Mouse (Mus musculus) embryo, embryonic 11.5 days (tissue): ENCODE data around the gene Fbxo47.

Source experiments
- DNase-seq: peaks from one replicate; pipeline ENCODE4 v3.0.0-alpha.2; 2012; ENCODE audit warnings: low read depth, low spot score

Fbxo47 gene

DNA sequence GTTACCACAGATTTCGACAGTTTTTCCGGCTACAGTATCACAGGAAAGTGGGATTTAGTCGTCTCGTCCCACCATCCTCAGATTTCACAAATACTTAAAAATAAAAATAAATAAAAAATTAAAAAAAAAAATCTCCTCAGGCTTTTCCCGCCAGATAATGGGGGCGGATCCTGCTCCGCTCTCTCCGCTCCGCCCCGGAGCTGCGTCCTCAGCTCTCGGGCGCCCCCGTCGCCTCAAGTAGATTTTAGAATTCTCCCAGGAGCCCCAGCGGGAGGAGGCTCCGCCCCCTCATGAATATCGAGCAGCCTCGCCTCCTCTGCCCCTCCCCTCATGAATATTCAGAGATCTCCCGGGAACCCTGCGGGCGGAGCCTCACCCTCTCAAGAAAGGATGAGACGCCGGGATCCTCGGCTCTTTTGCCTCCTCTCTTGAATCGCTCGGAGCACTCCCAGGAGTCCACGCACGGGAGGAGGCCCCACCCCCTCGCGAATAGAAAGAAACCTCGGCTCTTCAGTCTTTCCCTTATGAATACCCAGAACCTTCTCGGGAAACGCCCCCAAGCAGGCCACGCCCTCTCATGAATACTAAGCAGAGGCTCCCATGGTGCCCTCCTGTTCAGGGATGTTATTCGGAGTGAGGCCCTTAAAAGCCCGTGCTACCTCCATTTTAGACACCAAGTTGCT, at the start of gene Fbxo47:
Gene Fbxo47 (minus strand): TSS at position 237 of the 683 bp plus-strand sequence.
- DNase-seq: peak; percentile 98

DNA sequence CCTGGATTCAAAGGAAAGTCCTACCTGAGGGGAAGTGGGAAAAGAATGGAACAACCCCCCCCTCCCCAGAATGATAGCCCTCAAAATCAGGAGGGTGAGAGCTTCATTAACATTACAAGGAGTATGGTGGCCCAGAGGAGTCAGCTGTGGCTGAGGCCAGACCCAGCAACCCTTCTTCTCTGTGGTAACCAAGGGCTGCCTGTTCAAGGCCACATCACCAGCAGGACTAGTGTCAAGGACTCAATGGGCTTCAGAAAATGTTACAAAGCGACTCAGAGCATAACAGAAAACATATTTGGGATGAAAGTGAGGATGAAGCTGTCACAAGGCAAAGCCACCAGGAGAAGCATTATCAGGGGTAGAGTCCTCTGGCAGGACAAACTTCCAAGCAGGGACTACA, 49.6 kb upstream of the Fbxo47 start:
- DNase-seq: no peak

DNA sequence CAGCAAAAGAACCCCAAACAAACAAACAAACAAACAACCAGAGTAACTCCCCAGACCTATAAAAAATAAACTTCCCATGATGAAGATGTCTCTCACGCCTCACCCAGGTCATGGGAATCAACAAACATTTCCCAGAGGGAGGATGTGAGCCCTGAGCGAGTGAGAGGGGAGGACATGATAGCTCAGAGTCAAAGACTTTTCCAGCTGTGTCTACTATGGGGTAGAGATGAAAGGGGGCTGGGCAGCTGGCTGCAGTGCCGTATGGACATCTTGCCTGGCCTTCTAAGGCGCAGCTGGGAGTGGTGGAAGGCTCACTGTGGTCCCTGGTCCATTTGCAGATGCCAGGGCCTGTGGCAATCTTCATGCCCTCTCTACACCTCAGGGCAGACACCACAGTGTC, 45.0 kb upstream of the Fbxo47 start:
- DNase-seq: no peak

DNA sequence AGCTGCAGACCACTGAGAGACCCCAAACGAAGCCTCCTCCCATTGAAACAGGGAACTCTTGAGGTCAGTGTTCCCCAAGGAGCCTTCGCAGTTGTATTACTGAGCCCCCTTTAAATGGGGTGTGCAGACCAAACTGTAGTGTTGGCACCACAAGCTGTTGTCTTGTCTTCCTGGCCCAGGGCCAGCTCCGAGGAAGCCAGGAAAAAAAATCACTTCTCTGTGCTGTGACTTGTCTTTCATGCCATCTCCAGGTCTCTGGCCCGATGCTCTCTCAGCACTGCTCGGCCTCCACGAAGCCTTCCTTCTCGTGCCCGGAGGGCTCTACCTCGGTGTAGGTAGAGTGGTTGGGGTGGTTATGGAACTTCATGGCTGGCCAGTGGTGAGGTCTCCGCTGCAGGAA, 40.3 kb upstream of the Fbxo47 start:
- DNase-seq: no peak

DNA sequence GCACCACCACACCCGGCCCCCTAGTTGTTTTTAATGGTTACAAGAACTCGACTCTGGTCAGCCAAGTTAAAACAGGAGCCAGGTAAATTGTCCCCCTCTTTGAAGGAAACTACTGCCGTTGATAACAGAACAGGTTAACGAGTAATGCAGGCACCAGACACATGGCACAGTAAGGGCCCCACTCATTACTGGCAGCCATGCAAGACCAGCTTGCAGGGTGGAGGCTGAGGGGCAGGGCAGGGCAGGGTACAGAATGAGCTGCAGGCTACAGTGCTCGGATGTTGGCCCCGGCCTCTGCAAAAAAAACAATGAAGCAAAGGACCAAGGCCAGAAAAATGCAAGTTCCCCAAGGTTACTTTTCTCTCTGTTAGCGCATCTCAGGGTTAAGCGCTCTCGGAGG, 39.7 kb upstream of the Fbxo47 start:
- no peak for DNase-seq

DNA sequence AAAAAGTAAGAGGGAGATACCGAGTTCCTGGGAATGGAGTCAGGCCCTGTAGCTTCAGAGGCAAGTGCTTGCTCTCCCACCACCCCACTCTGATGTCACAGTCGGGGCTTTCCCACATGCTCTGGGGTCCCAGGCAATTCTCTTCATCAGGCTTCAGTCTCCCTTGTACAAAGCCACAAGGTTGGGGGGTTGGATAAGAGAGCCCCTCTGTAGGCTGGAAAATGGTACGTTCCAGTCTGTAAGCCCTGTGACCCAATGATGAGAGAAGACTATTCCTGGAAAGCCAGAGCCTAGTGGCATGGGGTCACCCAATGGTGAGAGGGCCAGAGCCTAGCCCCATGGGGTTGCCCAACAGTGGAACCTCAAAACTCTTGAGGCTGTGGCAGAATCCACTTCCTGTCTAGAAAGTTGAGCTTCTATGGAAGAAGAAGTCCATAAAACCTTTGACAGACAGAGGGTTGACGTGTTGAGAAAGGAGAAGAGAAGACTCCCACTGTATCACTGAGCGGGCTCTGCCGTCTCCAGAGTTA, 32.1 kb upstream of the Fbxo47 start:
- DNase-seq: no peak

DNA sequence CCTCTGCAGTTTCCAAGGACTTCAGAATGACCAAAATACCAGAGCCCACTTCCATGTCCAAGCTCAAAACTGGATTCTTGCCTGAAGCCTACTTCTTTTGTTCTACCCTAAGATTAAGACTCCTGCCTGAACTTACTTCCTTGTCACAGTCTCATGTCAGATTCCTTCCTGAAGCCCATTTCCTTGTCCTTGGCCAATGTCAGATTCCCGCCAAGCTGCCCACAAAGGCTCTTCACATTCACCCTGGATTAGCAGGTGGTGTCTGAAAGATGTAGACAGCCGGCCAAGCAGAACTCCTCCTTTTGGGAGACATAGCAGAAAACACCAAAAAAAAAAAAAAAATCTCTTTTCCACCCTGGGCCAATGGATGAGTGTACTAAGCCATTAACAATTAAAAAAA, 31.5 kb upstream of the Fbxo47 start:
- no peak for DNase-seq

DNA sequence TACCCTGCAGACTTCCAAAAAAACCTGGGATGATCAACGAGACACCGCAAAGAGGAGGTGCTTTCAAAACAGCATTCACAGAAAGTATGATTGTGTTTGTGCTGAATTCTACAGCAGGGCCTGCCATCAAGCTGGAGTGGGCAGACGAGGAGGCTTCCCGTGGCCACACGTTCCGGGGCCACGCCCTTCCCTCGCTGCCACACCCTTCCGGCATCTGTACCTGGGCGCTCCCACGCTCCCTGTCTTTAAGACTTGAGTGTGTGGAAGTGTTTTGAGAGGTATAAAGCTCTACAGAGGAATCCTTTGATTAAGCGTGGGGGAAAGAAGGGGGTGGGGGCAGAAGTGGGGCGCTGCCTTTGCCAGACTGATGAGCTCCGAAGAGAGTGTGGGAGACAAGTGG, 29.2 kb upstream of the Fbxo47 start:
- no peak for DNase-seq

DNA sequence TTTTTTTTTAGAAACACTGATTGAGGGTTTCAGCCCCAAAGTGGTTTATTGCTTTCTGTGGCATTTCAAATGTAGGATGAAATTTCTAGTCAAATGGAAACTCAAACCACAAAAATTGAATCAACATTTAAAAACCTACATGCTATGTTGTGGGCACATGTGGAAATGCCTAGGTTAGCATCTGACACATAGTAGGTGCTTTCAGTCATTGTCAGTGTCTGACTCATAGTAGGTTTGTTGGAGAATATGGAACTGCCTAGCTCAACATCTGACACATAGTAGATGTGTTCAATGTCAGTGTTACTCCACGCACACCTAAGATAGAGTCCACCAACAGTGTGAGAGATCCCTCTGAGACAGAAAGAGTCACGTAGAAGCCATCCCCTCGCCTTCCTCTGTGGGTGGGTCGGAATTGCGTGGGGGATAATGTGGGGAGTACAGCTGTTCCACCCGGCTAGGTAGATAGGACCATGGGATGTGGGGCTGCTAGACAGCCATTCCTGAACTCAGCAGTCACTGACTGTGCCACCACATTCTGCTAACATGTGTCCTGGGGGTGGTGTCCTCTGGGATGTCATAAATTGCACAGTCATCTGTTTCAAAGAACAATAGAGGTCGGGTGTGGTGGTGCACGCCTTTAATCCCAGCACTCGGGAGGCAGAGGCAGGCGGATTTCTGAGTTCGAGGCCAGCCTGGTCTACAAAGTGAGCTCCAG, 24.8 kb upstream of the Fbxo47 start:
- no peak for DNase-seq

DNA sequence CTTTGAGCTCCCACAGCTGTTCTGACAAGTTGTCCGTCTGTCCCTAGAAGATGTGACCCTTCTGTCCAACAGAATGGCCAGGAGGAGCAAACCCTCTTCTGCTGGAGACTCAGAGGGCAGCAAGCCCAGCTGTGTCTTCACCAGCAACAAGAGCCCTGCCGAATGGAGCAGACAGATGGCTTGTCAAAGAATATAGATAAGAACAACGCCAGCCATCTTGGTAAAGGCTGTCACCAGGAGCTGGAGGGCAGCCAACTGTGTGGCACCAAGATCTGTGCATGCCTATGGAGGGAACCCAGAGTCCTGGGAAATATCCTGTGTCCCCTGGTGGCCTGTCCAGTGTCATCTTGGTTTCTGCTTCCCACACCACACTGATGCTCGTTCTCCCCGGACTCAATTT, 24.0 kb upstream of the Fbxo47 start:
- DNase-seq: no peak

DNA sequence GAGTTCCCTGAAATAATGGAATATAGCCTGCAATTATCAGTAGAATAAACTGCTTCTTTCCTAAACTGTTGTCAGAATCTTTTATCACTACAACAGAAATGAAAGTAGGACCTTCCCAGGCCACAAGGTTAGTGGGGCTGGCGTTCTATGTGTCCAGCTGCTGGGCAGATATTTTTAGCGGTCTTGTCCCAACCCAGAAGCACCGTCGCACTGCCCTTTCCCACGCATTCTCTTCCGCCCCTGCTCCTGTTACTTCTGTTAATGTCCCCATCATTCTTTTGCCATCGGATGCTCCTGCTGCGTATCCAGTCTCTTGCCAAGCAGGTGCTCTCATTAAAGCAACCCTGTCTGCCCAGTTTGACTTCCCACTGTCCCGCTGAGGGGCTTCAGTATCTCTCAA, 23.0 kb upstream of the Fbxo47 start:
- no peak for DNase-seq

DNA sequence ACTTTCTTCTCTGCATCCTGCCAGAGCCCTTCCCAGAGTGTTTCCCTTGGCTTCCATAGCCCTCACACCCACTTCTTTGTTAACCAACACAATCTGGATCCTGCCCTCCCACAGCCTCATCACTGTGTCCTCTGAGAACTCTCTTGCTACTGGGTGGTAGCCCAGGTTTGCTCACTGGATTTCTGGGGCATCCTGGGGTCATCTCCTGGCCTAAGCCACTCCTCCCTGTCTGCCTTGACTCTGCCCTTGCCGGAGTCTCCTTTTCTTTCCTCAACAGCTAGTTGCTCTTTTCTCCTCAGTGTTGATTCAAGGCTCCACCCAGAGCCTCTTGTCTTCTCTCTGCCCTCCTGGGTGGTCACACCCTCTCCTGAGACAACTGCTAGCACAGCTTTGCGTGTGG, 22.0 kb upstream of the Fbxo47 start:
- DNase-seq: no peak

DNA sequence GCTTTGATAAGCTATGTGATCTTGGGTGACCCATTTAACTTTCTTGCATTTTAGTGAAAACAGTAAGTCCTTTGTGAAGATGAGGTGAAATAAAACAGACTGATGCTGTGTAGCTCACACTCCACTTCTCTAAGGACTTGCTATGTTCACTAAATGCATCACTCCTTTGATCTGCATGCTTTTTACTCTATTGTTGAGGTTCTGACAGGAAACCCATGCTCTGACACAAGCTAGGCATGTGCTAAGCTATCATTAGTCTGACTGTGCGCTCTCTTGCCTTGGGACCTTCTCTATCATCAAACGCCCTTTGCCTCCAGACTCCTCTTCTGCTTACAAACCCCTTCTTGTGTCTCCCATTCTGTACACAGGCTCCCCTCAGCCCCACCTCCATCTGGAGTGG, 21.6 kb upstream of the Fbxo47 start:
- DNase-seq: no peak

DNA sequence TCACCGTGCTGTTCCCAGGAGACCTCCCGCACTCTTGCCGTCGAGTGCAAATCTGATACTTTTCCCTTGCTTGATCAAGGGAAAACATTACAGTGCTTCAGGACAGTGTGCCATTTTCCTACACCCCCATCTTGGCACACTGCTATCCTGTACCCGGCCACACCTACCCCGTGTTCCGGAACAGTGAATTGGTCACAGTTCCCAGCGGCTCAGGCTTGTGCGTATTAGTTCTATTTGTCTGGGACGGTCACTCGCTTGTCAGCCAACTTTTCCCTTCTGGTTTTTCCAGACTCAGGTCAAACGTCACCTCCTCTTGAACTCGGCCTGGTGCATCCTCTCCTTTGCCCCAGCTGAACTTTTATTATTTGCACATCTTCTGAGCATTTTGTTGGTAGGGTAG, 20.8 kb upstream of the Fbxo47 start:
- DNase-seq: no peak

DNA sequence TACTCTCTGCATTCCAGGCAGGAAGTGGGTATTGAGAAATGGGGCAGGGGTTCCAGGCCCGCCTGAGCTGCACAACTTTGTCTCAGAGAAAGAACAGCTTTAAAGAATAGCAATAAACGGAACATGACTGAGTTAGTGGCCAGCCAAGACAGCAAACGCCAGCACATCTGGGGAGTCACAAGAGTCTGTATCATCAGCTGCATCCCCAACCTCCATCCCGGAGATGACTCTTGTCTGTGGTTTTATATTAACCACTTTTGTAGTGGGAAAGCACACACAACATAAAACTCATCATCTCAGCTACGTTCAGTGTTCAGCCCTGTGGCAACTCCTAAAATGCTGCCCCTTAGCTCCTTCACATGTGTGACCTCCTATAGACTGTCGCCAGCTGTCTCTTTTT, 17.9 kb upstream of the Fbxo47 start:
- DNase-seq: no peak

DNA sequence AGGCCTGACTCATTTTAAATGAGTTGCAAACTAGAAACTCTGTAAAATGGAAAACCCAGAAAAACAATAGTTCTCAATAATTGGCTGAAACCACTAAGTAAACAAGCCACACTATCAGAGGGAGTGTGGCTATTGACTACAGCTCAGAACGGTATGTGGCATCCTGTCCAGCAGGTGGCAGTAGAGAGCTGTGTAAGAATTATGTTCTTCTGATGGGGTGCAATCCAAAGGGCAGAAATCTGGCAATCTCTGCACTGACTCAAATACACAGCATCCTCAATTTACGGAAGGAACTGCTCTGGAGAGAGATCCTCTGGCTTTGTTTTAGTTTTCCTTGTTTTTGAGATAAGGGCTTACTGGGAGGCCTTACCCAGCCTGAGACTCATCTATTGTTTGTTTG, 15.9 kb upstream of the Fbxo47 start:
- peak; percentile 79 for DNase-seq

DNA sequence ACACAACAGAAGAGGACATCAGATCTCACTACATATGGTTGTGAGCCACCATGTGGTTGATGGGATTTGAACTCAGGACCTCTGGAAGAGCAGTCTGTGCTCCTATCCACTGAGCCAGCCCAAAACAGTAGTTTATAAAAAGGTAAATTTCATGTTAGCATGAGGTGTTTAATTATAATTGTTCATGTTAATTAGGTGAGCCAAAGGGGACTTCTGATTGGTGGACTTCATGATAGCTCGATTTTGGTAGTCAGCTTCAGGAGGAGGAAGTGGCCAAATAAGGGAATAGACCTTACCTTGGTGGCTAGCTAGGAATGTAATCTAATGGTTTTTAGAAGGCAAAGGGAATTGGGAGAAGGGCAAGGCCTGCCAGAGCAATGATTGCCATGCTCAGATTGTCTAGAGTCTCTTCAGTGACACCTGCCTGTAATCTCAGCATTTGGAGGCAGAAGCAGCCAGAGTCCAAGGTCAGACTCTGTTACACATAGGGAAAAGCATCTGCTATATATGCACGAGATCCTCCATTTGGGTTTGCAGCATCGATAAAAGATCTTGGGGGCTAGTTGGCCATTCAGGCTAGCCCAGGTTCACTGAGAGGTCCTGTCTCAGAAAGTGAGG, 13.7 kb upstream of the Fbxo47 start:
- DNase-seq: no peak

DNA sequence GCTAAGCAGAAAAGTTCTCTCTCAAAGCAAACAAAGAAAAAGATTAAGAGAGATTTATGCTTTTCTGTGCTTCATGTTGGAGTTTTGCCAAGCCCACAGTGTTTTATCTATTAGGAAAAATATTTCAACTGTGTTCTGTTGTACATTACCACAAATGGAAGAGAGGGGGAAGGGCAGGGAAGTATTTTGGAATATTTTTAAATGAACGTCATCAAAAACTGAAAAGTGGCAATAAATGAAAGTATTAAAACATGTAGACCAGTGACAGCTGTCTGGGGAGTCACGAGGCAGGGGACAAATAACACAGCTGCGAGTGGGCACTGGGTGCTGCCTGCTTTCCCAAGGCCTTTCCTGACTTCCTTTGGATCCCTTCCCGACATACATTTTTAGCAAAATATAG, 12.7 kb upstream of the Fbxo47 start:
- no peak for DNase-seq

DNA sequence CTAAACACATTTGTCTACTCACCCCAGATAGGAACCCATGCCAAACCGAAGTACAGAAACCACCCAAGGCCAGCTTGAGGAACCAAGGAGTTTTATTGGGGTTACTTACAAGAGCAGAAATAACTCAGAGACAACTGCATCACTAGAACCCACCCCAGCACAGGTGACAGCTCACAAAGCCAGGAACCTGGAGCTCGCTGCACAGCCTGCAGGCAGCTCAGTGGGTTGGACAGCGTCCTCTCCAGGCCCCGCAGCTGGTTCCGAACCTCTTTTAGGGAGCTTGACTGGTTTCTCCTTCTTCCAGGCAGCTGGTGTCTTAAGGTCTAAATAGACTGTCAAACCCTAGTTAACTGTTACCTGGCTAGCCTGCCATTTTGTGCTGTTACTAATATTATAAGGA, 7.9 kb upstream of the Fbxo47 start:
- no peak for DNase-seq

DNA sequence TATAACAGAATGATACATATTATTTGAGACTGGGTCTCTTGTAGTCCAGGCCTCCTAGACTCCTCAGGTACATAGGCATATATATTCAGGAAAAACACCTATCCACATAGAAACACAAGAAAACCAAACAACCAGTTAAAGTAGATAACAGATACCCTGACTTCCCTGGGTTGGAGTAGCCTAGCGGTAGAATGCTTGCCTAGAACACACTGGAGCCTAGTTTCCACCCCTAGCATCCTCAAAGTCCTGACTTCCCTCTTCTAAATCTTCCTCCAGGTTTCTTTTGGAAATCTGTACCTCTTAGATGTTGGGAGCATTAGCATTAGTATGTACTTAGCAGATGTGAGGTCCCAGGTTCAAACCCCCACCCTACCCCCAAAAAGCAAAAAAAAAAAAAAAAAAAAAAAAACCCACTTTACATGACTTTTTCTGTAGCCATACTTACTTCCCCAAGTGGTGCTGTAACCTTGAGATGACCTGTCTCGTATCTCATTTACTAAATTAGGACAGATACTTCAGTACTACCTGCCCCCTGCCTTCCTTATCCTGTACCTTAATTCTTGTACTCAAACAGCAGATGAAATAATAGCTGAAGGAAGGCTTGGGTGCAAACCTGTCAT, 1.5 kb upstream of the Fbxo47 start:
- no peak for DNase-seq

DNA sequence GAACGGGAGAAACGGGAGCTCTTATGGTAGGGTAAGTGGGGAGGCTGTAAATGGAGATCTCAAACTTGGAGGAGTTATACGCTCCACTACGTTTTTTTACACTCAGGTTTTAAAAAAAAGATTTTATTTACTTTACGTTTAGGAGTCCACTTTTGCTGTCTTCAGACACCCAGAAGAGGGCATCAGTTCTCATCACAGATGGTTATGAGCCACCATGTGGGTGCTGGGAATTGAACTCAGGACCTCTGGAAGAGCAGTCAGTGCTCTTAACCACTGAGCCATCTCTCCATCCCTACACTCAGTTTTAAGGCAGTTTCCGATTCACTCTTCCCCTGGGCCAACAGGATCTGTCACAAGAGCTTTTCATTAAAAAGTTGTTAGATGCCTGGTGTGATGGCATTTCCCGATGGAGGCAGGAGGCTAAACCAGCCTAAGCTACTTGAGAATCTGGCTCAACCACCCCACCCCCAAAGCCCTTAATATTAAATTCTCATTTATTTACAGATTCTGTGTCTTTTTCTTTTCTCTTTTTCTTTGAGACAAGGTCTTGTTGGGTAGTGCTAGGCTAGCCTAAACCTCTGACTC, 739 bp upstream of the Fbxo47 start:
- no peak for DNase-seq

DNA sequence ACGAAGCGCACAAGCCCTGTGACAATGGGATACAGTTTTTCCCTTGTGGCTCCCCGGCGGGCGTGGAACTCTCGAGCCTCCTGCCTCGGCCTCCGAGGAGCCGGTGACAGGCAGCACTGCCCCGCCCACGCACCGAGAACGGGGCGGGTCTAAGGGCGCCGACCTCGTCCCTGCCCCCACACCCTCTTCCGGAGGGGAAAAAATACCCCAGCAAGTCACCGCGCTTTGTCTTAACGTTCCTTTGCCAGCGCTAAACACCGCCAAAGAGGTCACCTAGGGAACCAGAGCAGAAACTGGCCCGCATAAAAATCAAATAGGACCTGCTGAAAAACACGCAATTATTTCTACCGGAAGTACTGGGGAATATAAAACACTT, 424 bp downstream of the Fbxo47 start:
- peak; percentile 61 for DNase-seq
